Mouse (Mus musculus) fibroblast of lung, adult 2 months (primary cell): ENCODE data around the gene Lifr.

Source experiments
- DNase-seq: peaks from one replicate; pipeline ENCODE4 v3.0.0-alpha.2; 2011; ENCODE audit warnings: low read depth

Gene Lifr

GRCm38 (mm10) chr15:7202981-7203380 lies 112.6 kb downstream of the Lifr start:
- no peak for DNase-seq

DNA sequence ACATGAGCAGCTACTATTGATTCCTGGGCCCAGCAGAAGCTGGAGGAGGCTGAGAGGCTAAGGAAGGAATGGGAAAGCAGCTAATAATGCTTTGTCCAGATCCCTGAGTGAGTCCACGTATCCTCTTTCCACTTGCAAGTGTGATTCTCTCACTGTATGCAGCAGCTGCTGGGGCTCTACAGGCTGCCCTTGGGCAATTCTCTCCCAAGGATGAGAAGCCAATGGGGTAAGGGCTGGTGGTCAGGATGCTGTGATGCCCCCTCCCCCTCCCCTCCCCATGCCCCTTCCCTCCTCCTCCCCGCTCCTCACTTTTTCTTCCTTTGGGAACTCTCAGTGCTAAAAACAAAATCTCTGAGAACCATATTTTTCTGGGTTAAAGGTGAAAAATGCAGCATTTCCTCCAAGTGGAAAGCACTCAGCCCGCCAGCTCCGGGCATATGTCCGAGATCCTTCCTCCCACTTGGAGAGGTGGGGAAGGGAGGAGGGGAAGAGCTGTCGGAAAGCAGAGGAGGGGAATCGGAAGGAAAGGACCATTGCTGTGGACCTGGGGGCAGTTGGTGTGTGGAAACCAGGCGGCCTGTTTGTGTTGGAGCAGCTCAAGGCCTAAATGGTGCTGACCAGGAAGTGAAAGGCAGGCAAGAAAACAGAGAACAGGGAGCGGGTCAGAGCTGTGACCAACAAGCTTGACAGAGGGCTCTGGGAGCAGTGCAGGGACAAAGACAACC lies 113.4 kb downstream of the Lifr start:
- peak; percentile 22 for DNase-seq

- DNase-seq: no peak
Observed at GRCm38 (mm10) chr15:7204917-7205316, 114.5 kb downstream of the Lifr start.

- no peak for DNase-seq
Observed at GRCm38 (mm10) chr15:7206110-7206509, 115.7 kb downstream of the Lifr start.

DNA sequence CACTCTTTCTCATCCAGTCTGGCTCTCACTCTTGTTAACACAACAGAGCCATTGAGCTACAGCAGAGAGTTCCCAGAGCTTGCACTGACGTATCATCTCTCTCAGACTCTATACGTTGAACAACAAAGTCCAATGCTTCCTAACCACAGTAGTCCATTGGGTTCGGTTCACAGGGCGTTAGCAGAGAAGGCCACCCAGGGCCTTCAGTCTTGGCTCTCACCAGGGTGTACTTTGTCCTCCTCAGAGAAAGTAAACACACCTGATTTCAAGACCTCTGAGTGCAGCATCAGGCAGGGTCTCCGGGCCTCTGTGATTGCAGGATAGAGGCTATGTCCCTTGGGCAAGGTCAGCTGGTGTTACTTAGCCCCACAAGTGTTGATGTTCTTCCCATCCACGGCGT lies 116.9 kb downstream of the Lifr start:
- no peak for DNase-seq

DNA sequence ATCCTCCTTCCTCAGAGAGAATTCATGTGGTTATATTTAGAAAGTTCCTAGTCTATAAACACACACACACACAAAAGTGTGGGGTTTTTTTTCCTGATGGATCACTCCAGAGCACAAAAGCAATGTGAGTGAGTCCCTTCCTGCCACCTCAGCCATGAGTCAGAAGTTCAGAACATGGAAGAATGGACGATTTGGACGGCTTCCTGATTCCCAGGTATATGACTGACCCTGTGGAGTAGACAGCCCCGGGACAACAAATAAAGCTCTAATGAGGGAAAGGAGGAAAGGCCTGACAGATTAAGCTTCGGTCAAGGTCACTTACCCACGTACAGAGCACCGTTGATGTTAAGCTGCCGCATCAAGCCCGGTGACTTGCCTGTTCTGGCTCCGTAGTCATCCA lies 117.8 kb downstream of the Lifr start:
- DNase-seq: no peak

DNA sequence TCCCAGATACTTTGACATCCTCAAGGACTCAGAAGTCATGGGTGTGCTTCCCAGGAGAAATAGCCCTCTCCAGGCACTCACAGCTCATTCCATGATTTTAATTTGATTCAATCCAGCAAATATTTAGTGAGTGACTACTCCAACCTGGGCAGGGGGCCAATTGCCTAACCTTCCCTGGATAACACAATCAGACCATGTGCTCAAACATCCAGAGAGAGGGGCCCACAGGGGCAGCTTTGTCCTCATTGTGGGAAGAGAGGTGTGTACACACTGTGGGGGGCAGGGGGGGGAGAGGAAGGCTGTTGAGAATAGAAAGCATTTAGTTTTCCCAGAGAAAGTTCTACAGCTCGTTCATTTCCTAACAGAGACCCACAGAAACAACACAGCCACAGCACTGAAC lies 123.3 kb downstream of the Lifr start:
- DNase-seq: peak; percentile 93

DNA sequence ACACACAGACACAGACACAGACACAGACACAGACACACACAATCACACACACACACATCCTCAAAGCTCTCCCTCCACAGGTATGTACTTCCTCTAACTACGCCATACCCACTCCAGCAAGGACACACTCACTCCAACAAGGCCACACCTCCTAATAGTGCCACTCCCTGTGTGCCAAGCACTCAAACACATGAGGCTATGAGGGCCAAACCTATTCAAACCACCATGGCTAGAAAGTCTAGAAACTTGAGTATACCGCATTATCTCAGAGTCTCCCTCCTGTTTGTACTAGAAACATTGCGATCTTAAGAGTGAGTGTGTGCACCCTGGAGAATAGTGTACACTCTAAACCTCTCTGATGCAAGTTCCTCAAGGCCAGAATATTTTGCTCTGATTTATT lies 125.4 kb downstream of the Lifr start:
- no peak for DNase-seq

DNA sequence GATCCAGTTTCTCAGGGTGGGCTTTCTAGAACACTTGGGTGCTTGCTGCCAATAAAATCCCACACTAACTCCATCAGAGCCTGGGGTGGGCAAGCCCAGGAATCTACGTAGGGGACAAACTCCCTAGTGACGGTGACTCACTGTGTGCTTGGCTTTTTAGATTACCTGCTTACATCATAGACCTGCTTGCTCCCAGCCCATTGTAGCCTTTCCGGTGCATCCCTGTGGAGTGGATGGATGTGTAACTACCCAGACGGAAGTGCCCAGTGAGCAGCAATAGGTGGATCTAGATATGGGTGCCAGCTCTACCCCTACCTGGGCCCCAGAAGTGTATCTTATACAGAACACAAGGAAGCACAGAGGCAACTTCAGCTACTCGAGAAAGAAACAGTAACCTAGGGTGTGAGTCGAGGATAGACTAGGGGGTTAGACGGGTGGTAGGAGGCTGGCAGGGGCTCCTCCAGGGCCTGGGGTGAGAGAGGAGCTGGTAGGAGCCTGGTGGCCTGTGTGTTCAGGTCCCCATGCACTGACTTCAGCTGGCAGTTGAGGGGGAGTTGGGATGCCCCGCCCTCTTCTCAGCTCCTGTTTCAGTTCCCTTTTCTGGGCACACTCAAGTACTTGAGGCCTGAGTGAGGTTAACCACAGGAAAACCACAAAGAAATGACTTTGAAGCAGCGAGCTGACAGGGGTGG lies 126.3 kb downstream of the Lifr start:
- DNase-seq: peak; percentile 73

DNA sequence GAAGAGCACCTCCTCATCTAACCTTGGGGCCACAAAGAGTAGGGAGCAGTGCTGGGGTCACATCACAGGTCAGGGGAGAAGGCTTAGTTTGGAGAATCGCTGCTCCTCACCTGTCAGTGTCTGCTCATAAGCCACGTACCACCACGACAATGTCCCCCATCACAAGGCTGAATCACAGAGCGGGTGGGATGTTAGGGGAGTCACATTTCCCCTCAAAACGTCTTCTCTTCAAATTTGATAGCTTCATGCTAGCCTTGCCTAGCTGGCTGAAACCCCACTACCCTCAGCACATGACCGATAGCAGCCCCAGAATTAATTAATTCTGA lies 126.8 kb downstream of the Lifr start:
- no peak for DNase-seq

- DNase-seq: no peak
Observed at GRCm38 (mm10) chr15:7222809-7223208, 132.4 kb downstream of the Lifr start.

- no peak for DNase-seq
Observed at GRCm38 (mm10) chr15:7224151-7224775, 133.8 kb downstream of the Lifr start.

GRCm38 (mm10) chr15:7226225-7226624 lies 135.8 kb downstream of the Lifr start:
- DNase-seq: peak; percentile 46

GRCm38 (mm10) chr15:7233393-7234090 lies 143.1 kb downstream of the Lifr start:
- DNase-seq: no peak

DNA sequence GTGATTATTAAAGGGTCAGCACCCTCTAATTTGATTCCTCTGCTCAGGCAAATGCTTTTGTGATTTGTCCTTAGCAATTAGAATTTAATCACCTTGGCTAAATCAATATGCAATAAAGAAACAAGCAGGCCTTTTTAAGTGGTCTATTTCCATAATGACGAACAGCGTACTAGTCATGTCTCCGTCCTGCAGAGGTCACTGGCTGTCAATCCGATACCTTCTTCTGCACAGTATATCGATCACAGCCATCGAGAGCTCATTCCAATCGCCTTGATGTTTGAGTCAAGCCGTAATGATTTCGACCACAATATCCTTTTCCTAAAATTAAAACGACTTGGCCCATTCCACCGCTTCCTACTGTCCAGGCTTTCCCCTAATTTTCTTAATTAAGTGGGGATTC lies 149.5 kb downstream of the Lifr start:
- DNase-seq: no peak

- no peak for DNase-seq
Observed at GRCm38 (mm10) chr15:7240950-7241349, 150.5 kb downstream of the Lifr start.

- DNase-seq: no peak
Observed at GRCm38 (mm10) chr15:7242161-7242850, 151.9 kb downstream of the Lifr start.
